Mouse (Mus musculus): ENCODE measurements around the gene Tmem238.
A peak's percentile ranks its signal among the peaks of the same experiment; 100 is the strongest.

DNA sequence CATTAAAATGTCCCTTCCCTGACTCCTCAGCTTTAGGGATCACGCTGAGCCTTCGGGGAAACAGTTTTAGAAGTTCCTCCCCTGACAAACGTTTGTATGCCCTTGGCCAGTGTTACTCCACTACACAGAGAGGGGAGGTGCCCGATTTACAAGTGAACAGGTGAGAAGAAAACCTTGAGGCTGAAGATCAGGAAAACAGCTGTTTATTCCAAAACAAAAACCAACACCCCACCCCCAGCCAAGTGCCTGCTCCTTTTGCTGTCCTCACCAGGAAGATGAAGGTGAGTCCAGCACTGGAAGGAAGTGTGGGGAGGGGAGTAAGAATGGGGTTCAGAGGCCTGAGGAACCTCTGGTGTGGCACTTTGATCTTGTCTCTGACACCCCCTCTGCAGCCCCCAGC is 35.9 kb upstream of the Tmem238 start:
- TF ChIP-seq CTCF (conservative IDR thresholded peaks at IDR 0.05; ENCODE audit: low read length) = no peak
- TF ChIP-seq NANOG (IDR thresholded peaks at IDR 0.05; ENCODE audit: borderline replicate concordance, low read length) = peak; percentile 21; the same call in 1 of the 2 replicates

All from E14TG2a.4 (cell line).